Mouse (Mus musculus): ENCODE results near the gene Sgms1. TPM values are rescaled to one million over a fixed set of nuclear protein-coding genes. Genes with fewer than 3 reads are reported as not detected.

Sgms1 gene
- polyA plus RNA-seq, 1 experiment from 2014 or later: 9.9 TPM

DNA sequence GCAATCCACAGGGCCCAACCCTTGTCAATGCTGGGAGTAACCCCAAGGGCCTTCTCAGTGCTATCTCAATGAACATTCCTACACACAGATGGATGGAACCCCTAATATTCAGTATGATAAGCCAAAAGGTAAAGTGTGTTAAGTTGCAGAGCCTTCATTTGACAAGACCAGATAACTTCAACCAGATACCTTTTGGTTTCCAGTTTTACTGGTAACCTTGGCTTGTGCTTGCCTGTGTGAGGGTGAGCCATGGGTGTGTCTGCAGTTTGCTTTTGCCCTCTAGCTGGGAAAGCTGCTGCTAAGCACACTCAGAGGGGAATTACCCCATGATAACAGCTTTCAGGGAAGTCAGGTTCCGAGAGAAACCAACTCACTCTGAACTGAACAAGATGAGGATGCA, 125.8 kb downstream of the Sgms1 start:
- Histone ChIP-seq H3K9ac (no peak overlapping the region), H3K4me2 (no peak overlapping the region), H3K36me3 (ENCODE audit: poor library complexity, severe bottlenecking) (no peaks in the 10 kb centered on the region), H3K27ac (no peak overlapping the region), H3K4me3 (no peak overlapping the region), H3K27me3 (no peaks in the 10 kb centered on the region), H3K9me3 (replicated peaks) (no peaks in the 10 kb centered on the region), H3K4me1 (no peaks in the 10 kb centered on the region)
- 96% methylated on average over 1 of the region's 1 CpGs for WGBS
- no peak for ATAC-seq

DNA sequence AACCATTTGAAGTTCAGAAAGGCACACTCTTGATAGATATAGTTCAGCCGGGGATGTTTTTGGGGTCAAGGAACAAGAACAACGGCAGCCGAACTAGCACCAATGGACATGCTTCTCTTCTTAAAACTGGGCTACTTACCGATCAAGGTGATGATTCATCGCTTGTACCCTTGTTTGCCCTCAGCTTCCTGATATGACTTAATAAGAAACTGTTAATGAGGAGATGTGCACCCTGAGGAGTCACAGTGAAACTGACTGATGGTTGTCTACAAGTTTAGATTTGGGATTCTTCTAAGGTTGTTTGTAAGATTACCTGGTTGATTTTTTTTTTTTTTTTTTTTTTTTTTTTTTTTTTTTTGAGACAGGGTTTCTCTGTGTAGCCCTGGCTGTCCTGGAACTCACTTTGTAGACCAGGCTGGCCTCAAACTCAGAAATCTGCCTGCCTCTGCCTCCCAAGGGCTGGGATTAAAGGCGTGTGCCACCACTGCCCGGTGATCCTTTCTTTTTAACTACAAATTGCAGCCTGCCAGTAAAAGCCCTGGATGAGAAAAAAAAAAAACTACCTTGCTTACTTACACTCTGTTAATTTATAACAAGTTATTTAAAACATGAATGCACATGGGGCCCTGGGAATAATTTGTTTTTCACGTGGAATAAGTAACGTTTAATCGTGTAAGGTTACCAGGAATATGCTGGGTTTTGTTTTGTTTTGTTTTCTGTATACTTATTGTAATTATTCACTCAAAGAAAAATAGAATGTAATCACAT, 126.5 kb downstream of the Sgms1 start:
- Histone ChIP-seq H3K4me3 (no peak overlapping the region), H3K9ac (no peak overlapping the region), H3K9me3 (replicated peaks) (no peaks in the 10 kb centered on the region), H3K4me1 (no peaks in the 10 kb centered on the region), H3K36me3 (ENCODE audit: poor library complexity, severe bottlenecking) (no peaks in the 10 kb centered on the region), H3K4me2 (no peak overlapping the region), H3K27me3 (no peaks in the 10 kb centered on the region), H3K27ac (no peak overlapping the region)
- ATAC-seq: no peak
- WGBS: 94% methylated on average over 10 of the region's 10 CpGs

DNA sequence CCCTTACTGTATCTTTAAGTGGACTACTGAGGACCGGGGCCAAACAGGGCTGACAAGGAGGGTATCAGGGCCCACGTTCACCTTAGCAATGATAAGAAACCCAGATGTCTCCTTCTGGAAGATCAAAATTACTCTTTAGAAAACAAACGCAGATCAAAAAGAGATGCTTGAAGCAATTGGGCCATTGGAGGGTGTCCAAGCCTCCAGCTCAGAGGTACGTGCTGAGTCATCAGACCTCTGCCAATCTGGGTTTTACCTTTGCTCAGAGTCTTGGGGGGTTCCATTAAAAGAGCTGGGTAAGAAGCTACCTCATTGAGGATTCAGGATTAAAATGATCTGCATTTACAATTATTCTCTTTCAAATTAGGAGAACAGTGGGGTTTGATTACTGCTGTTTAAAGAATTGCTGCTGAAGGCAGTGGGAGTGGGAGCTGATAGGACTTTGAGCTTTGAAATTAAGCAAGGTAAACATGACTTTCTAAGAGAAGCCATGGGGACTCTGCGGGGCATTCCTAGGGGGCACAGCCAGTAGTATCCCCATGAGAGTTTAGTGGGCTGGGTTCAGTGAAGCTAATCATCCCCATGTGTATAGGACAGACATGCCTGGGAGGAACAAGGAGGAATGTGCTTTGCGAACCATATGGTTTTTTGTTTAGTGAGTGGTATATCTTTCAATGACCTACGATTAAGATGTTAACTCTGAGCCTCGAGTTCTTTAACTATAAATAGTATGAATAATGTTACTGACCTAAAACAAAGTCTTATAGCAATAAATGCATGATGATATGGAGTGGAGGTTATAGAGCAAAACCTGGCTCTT, 128.4 kb downstream of the Sgms1 start:
- Histone ChIP-seq H3K27me3 (no peaks in the 10 kb centered on the region), H3K4me3 (no peak overlapping the region), H3K9ac (no peak overlapping the region), H3K4me1 (no peaks in the 10 kb centered on the region), H3K9me3 (replicated peaks) (no peaks in the 10 kb centered on the region), H3K4me2 (no peak overlapping the region), H3K27ac (no peak overlapping the region), H3K36me3 (ENCODE audit: poor library complexity, severe bottlenecking) (no peaks in the 10 kb centered on the region)
- ATAC-seq: no peak
- 54% methylated on average over 8 of the region's 8 CpGs for WGBS

DNA sequence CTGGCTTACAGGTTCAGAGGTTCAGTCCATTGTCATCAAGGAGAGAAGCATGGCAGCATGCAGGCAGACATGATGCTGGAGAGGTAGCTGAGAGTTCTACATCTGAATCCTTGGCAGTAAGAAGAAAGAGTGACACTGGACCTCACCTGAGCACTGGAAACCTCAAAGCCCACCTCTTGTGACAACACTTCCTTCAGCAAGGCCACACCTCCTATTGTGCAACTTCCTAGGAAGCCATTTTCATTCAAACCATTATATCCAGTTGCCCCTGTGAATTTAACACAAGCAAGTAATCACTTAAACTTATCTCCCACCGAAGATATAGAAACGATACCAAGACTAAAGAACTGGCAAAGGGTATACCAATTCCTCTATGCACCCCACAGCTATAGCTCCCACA, 129.7 kb downstream of the Sgms1 start:
- Histone ChIP-seq H3K9me3 (replicated peaks) (no peaks in the 10 kb centered on the region), H3K4me3 (no peak overlapping the region), H3K36me3 (ENCODE audit: poor library complexity, severe bottlenecking) (no peaks in the 10 kb centered on the region), H3K9ac (no peak overlapping the region), H3K4me1 (0 out of 2 replicates have a peak, but pooled peaks cover under 1% of the 10 kb centered on the region), H3K27me3 (no peaks in the 10 kb centered on the region), H3K27ac (no peak overlapping the region), H3K4me2 (no peak overlapping the region)
- ATAC-seq: no peak
- 93% methylated on average over 2 of the region's 2 CpGs for WGBS

DNA sequence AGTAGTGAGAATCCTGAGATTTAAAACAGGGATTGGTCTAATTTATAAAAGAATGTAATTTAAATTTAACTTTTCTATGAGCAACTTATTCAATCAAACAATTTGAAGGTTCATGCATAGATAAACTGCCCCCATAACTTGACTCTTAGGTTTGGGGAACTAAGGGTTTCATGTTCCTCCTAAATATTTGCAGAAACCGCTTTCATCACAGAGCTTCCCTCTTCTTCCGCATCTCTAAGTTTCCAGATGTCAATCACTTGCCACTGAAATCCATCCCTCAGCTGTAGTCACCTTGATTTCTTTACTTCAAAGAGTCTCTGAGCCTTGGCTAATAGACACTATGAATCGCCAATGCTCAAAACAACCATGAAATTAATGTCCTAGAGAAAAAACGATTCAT, 130.5 kb downstream of the Sgms1 start:
- Histone ChIP-seq H3K36me3 (ENCODE audit: poor library complexity, severe bottlenecking) (no peaks in the 10 kb centered on the region), H3K4me2 (no peak overlapping the region), H3K4me3 (no peak overlapping the region), H3K9me3 (replicated peaks) (no peaks in the 10 kb centered on the region), H3K27me3 (no peaks in the 10 kb centered on the region), H3K27ac (no peak overlapping the region), H3K9ac (no peak overlapping the region), H3K4me1 (0 out of 2 replicates have a peak, but pooled peaks cover 3% of the 10 kb centered on the region)
- 91% methylated on average over 4 of the region's 4 CpGs for WGBS
- no peak for ATAC-seq

DNA sequence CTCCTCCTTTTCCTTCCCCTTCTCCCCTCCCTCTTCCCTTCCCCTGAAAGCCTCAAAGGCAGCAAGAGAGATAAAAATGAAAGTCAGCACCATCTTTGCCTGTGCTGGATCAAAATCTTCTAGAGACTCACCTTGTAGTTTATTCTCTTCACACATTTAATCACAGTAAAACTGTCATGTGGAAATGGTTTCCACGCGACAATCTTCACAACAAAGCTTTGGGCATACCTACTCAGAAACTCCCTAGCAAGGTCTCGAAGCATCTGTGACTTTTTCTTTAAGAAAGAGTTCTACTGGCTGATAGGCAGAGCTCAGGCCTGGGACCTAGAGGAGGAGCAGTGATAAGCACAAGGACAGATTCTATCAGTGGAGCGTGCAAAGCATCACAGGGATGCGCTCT, 131.4 kb downstream of the Sgms1 start:
- 0 out of 2 replicates have a peak, but pooled peaks cover 3% of the 10 kb centered on the region for H3K4me1 ChIP-seq
- H3K4me3 ChIP-seq: no peak overlapping the region
- no peak for ATAC-seq
- no peaks in the 10 kb centered on the region for H3K36me3 ChIP-seq (ENCODE audit: poor library complexity, severe bottlenecking)
- no peaks in the 10 kb centered on the region for H3K9me3 ChIP-seq (replicated peaks)
- H3K9ac ChIP-seq: no peak overlapping the region
- 78% methylated on average over 5 of the region's 5 CpGs for WGBS
- no peak overlapping the region for H3K27ac ChIP-seq
- no peak overlapping the region for H3K4me2 ChIP-seq
- no peaks in the 10 kb centered on the region for H3K27me3 ChIP-seq

DNA sequence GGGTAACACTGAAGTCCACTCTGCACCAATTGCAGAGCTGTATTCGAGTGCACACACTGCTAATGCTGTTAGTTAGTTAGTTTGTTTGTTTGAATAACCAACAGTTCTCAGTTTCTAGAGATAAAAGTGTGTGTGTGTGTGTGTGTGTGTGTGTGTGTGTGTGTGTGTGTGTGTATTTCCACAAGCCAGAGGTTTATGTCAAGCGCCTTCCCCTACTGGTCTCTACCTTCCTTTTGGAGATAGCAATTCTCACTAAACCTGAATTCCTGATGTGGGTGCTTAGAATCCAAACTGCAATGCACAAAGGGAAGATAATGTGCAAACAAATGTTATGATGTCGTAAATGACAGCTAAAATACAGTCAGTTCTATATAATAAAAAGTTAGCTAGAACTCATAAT, 131.9 kb downstream of the Sgms1 start:
- Histone ChIP-seq H3K27ac (no peak overlapping the region), H3K9ac (no peak overlapping the region), H3K4me2 (no peak overlapping the region), H3K4me1 (0 out of 2 replicates have a peak, but pooled peaks cover 3% of the 10 kb centered on the region), H3K27me3 (no peaks in the 10 kb centered on the region), H3K4me3 (no peak overlapping the region), H3K36me3 (ENCODE audit: poor library complexity, severe bottlenecking) (no peaks in the 10 kb centered on the region), H3K9me3 (replicated peaks) (no peaks in the 10 kb centered on the region)
- ATAC-seq: no peak
- WGBS: 97% methylated on average over 3 of the region's 3 CpGs

DNA sequence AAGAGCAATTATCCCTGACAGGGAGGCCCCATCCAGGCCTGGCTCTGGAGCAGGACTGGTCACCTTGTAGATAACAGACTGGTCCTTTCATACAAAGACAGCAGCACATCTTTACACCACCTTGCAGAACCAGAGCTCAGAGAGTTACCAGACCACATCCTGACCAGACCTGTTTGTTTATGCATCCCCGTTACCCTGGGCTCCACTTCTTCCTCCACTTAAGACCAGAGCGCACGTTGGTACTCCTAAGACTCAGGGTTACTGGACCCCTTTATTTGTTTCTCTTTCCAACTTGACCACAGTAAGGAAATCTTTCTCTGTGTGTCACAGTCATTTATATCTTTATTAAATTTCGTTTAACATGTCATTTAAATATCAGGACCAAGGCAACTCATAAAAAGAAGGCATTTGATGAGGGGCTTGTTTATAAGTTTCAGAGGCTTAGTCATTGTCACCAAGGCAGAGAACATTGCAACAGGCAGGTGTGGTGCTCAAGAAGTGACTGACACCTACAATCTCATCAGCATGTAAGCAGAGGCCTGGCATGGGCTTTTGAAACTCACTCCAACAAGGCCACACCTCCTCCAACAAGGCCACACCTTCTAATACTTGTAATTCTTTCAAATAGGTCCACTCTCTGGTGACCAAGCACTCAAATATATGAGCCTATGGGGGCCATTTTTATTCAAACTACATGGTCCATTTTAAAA, 132.7 kb downstream of the Sgms1 start:
- no peak for ATAC-seq
- Histone ChIP-seq H3K36me3 (ENCODE audit: poor library complexity, severe bottlenecking) (no peaks in the 10 kb centered on the region), H3K4me3 (no peak overlapping the region), H3K4me1 (0 out of 2 replicates have a peak, but pooled peaks cover 3% of the 10 kb centered on the region), H3K4me2 (no peak overlapping the region), H3K9me3 (replicated peaks) (no peaks in the 10 kb centered on the region), H3K27me3 (no peaks in the 10 kb centered on the region), H3K27ac (no peak overlapping the region), H3K9ac (no peak overlapping the region)
- WGBS: 86% methylated on average over 4 of the region's 4 CpGs

DNA sequence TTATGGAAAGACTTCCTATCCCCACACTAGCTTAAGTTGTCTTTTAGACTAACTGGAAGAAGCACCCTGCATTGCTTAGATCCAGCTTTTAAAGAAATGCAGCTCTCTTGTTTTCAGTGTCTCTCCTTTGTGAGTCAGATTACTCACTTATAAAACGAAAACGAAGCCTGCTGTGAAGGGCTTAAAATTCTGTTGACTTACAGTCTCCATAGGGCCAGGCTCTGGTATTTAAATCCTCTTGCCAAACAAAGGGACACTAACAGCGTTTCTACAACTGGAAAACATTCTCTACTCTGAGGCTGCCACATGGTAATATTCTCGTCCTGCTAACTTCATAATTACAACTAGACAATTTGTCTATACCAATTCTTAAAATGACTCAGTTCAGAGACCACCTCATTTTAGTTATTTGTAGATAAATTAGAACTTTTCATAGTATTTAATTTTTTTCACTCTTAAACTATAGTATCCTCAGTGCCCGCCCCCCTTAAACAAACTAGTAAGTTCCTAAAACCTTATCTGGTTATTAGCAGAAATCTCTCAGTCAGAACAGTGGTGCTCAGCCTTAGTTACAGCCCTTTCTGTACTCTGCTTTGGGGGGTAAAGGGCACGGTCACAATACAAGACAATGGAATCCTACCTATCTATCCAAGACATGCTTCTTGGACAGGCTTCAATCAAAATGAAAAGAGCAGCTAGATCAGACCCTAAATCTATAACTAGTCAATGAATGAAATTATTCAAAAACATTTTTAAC, 133.9 kb downstream of the Sgms1 start:
- Histone ChIP-seq H3K4me1 (0 out of 2 replicates have a peak, but pooled peaks cover 3% of the 10 kb centered on the region), H3K36me3 (ENCODE audit: poor library complexity, severe bottlenecking) (no peaks in the 10 kb centered on the region), H3K27me3 (no peaks in the 10 kb centered on the region), H3K9me3 (replicated peaks) (no peaks in the 10 kb centered on the region), H3K4me2 (no peak overlapping the region), H3K9ac (no peak overlapping the region), H3K4me3 (no peak overlapping the region), H3K27ac (no peak overlapping the region; the same call in 1 of the 2 replicates)
- ATAC-seq: no peak
- WGBS: 28% methylated on average over 6 of the region's 6 CpGs

DNA sequence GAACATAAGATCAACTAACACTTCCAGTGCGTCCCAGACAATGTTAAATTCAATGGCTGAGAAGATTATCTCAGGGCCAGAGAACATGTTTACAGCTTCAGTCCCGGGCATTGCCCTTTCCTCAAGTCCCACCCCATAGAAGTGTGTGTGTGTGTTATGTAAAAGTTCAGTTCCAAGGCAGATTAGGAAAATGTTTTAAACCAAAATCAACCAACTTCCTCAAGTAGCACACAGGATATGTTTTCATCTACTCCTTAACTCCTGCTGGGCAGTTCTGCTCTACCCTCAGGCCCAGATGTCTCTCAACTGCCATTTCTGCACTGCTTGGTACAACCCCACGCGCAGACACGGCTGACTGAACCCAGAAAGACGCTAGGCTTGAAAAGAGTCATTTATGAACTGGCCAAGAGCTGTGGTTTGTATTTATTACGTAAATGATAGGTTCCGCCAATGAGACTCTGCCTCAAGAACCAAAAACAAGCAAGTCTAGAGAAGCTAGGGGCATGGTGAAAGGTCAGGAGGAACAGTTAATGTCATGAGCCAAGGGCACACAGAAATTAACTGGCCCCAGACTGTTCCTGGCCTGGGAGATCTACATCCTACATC, 134.7 kb downstream of the Sgms1 start:
- WGBS: 32% methylated on average over 8 of the region's 8 CpGs
- Histone ChIP-seq H3K9me3 (replicated peaks) (no peaks in the 10 kb centered on the region), H3K4me1 (0 out of 2 replicates have a peak, but pooled peaks cover 3% of the 10 kb centered on the region), H3K9ac (no peak overlapping the region), H3K4me2 (no peak overlapping the region), H3K4me3 (no peak overlapping the region), H3K27me3 (no peaks in the 10 kb centered on the region), H3K27ac (no peak overlapping the region; the same call in 1 of the 2 replicates), H3K36me3 (ENCODE audit: poor library complexity, severe bottlenecking) (no peaks in the 10 kb centered on the region)
- no peak for ATAC-seq

DNA sequence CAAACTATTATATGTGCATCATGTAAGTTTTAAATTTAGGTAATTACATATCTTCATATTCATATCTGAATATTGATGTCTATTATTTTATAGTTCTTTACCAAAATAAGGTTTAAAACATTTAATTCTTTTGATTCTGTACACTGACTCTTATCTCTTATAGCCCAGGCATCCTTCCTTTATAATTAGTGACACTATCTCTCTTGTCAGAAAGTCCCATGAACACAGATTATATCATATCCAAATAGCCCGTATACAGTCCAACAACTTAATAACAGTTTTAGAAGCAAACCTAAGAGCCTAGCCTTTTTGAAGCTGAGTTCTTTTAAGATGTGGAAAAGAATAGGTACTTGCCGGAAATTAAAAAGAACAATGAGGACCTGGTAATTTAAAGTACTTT, 135.3 kb downstream of the Sgms1 start:
- H3K36me3 ChIP-seq (ENCODE audit: poor library complexity, severe bottlenecking): no peaks in the 10 kb centered on the region
- WGBS: 58% methylated on average over 2 of the region's 2 CpGs
- H3K9ac ChIP-seq: no peak overlapping the region
- no peak overlapping the region for H3K4me3 ChIP-seq
- no peak overlapping the region for H3K27ac ChIP-seq
- H3K9me3 ChIP-seq (replicated peaks): no peaks in the 10 kb centered on the region
- H3K4me2 ChIP-seq: no peak overlapping the region
- H3K4me1 ChIP-seq: 0 out of 2 replicates have a peak, but pooled peaks cover 3% of the 10 kb centered on the region
- no peaks in the 10 kb centered on the region for H3K27me3 ChIP-seq
- ATAC-seq: no peak
